Mouse (Mus musculus) hindbrain, embryonic 12.5 days (tissue): ENCODE results near the gene Dmrtc2. TPM values are rescaled to one million over a fixed set of nuclear protein-coding genes. Genes with fewer than 3 reads are reported as not detected.
A peak's percentile ranks its signal among the peaks of the same experiment; 100 is the strongest.

Experiments used
- ATAC-seq: fragments of 200-750 bp; cut with Nextera tagmentation; 2 replicates; pipeline ENCODE4 v1.8.0; 2017; ENCODE audit warnings: moderate TSS enrichment; ENCODE audit not compliant: low FRiP score
- H3K27ac ChIP-seq: fragments of 300-500 bp; sonication (generic); 2 replicates; pipeline ENCODE4 v1.5.1; 2016; ENCODE audit warnings: mild to moderate bottlenecking
- H3K27me3 ChIP-seq: fragments of 300-500 bp; sonication (generic); 2 replicates; pipeline ENCODE4 v1.6.1; 2016; ENCODE audit warnings: mild to moderate bottlenecking
- H3K36me3 ChIP-seq: fragments of 300-500 bp; sonication (generic); 2 replicates; pipeline ENCODE4 v1.6.1; 2016; ENCODE audit warnings: mild to moderate bottlenecking
- H3K4me1 ChIP-seq: fragments of 300-500 bp; sonication (generic); 2 replicates; pipeline ENCODE4 v1.6.1; 2016
- H3K4me2 ChIP-seq: fragments of 300-500 bp; sonication (generic); replicated peaks from 2 replicates; pipeline ENCODE4 v1.6.1; 2016; ENCODE audit warnings: mild to moderate bottlenecking
- H3K4me3 ChIP-seq: fragments of 300-500 bp; sonication (generic); 2 replicates; pipeline ENCODE4 v1.5.1; 2016; ENCODE audit warnings: mild to moderate bottlenecking
- H3K9ac ChIP-seq: fragments of 300-500 bp; sonication (generic); 2 replicates; pipeline ENCODE4 v1.6.1; 2016; ENCODE audit warnings: mild to moderate bottlenecking, moderate library complexity
- H3K9me3 ChIP-seq: fragments of 300-500 bp; sonication (generic); replicated peaks from 2 replicates; pipeline ENCODE4 v1.6.1; 2016; ENCODE audit warnings: mild to moderate bottlenecking
- WGBS: fragments of 180-500 bp; shearing (Covaris S2); methylation state at CpG from one replicate; pipeline ENCODE4 v1.1.7; 2016; 5-methylcytosine and 5-hydroxymethylcytosine counted together
- polyA plus RNA-seq: library from polyadenylated mRNA; unstranded; fragments of >200 nt; fragmentation: Nextera tagmentation; extraction: Ambion mirVana; gene quantifications from 2 replicates; pipeline ENCODE4 v1.2.1, GENCODE M21; 2016

Gene Dmrtc2
- polyA plus RNA-seq, 1 experiment from 2014 or later, result not detected

DNA sequence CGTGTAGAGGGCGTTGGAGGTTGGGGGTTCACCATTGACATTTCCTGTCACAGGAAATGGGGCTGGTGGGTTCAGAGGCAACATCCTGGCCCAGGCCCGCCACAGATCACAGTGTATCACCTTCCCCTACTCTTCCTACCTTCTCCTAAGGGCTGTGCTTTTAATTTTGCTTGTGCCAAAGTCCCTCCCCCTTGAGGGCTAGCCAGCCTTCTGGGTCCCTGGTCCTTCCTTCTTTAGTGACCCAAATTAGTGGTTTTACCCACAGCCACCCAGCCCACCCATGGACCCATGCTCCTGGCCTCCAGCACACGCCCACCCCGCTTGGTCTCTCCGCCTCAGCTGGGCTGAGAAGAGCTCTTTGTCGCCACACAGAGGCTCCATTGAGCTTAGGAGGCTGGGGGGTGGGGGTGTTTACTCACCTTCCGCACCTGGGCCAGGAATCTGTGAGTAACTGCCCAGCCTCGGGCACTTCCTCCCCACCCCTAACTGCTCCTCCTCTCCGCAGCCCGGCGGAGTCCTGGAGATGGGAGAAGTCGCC lies 37.4 kb downstream of the Dmrtc2 start:
- H3K27me3 ChIP-seq, result no peaks in the 10 kb centered on the region
- H3K4me1 ChIP-seq, result peaks cover 33% of the 10 kb centered on the region
- no peaks in the 10 kb centered on the region for H3K9me3 ChIP-seq
- peak overlapping the region; percentile 17; the same call in 1 of the 2 replicates for H3K4me2 ChIP-seq
- ATAC-seq, result no peak
- peak overlapping the region; percentile 10; the same call in 1 of the 2 replicates for H3K9ac ChIP-seq
- no peak overlapping the region for H3K4me3 ChIP-seq
- 32% methylated on average over 13 of the region's 13 CpGs for WGBS
- no peak overlapping the region for H3K27ac ChIP-seq
- peaks cover 33% of the 10 kb centered on the region for H3K36me3 ChIP-seq

- H3K4me2 ChIP-seq, result no peak overlapping the region
- no peak overlapping the region for H3K9ac ChIP-seq
- no peak for ATAC-seq
- peaks cover 2% of the 10 kb centered on the region for H3K4me1 ChIP-seq
- no peak overlapping the region for H3K4me3 ChIP-seq
- no peaks in the 10 kb centered on the region for H3K27me3 ChIP-seq
- WGBS, result 97% methylated on average over 14 of the region's 14 CpGs
- peaks cover 57% of the 10 kb centered on the region for H3K36me3 ChIP-seq
- no peak overlapping the region for H3K27ac ChIP-seq
- no peaks in the 10 kb centered on the region for H3K9me3 ChIP-seq
These were observed 42.6 kb downstream of the Dmrtc2 start for GRCm38 (mm10) chr7:24912480-24912879.

GRCm38 (mm10) chr7:24918763-24919323 lies 49.0 kb downstream of the Dmrtc2 start:
- Histone ChIP-seq H3K9ac (no peak overlapping the region), H3K4me1 (no peaks in the 10 kb centered on the region), H3K4me2 (no peak overlapping the region), H3K4me3 (no peak overlapping the region), H3K36me3 (peaks cover 65% of the 10 kb centered on the region), H3K9me3 (no peaks in the 10 kb centered on the region), H3K27ac (no peak overlapping the region), H3K27me3 (no peaks in the 10 kb centered on the region)
- 0 out of 2 replicates have a peak, but pooled peaks have one; percentile 17 for ATAC-seq
- 92% methylated on average over 20 of the region's 20 CpGs for WGBS

DNA sequence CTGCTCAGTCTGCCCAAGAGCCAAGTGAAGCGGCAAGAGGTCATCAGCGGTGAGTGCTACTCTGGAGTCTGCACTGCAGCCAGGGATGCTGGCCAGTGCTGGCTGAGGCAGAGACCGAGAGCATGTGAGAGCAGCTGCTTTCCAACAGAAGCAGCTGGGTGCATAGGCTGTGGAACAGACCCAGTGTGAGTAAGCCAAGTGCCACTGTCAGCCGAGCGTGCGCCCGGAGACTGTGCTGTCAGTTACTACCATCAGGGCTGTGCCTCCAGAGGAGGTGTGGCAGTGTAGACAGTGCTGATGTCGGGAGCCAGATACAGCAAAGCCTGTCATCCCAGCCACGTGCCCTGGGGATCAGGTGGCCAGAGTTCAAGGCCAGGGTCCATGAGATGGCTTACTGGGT lies 49.9 kb downstream of the Dmrtc2 start:
- Histone ChIP-seq H3K4me3 (no peak overlapping the region), H3K36me3 (peaks cover 74% of the 10 kb centered on the region), H3K27ac (no peak overlapping the region), H3K9ac (no peak overlapping the region), H3K4me2 (no peak overlapping the region), H3K4me1 (no peaks in the 10 kb centered on the region), H3K9me3 (no peaks in the 10 kb centered on the region), H3K27me3 (no peaks in the 10 kb centered on the region)
- whole genome bisulfite sequencing, result 85% methylated on average over 9 of the region's 9 CpGs
- ATAC-seq, result no peak

Other genes with a start within 250 kb of the Dmrtc2 start
- gene Lypd3, start 233.5 kb upstream of the Dmrtc2 start, polyA plus RNA-seq, result 1.3 and 1.5 TPM in 2 replicates
- gene Tex101, start 193.4 kb upstream of the Dmrtc2 start, polyA plus RNA-seq, result not detected in 2 replicates
- gene BC049730, start 160.8 kb upstream of the Dmrtc2 start, polyA plus RNA-seq, result not detected in 2 replicates
- not detected in 2 replicates for gene Gm4763, start 143.1 kb upstream of the Dmrtc2 start, polyA plus RNA-seq
- 0.23 and 0.39 TPM in 2 replicates for gene Cd177, start 109.7 kb upstream of the Dmrtc2 start, polyA plus RNA-seq
- gene Ceacam10, start 92.9 kb upstream of the Dmrtc2 start, polyA plus RNA-seq, result not detected in 2 replicates
- 28.6 and 37.8 TPM in 2 replicates for gene Gm9844, start 7.8 kb upstream of the Dmrtc2 start, polyA plus RNA-seq
- gene Lypd4, start 116 bp upstream of the Dmrtc2 start, polyA plus RNA-seq, result not detected in 2 replicates
- gene Rps19, start 14.3 kb downstream of the Dmrtc2 start, polyA plus RNA-seq, result 1,212 and 1,459 TPM in 2 replicates
- gene Cd79a, start 27.3 kb downstream of the Dmrtc2 start, polyA plus RNA-seq, result 0.23 and 0.36 TPM in 2 replicates
- gene Arhgef1, start 32.9 kb downstream of the Dmrtc2 start, polyA plus RNA-seq, result 91.2 and 91.8 TPM in 2 replicates
- 9.4 and 13.8 TPM in 2 replicates for gene Gm4881, start 74.4 kb downstream of the Dmrtc2 start, polyA plus RNA-seq
- 122 and 138 TPM in 2 replicates for gene Rabac1, start 102.7 kb downstream of the Dmrtc2 start, polyA plus RNA-seq
- 110 and 121 TPM in 2 replicates for gene Atp1a3, start 135.9 kb downstream of the Dmrtc2 start, polyA plus RNA-seq
- 16.5 and 17.1 TPM in 2 replicates for gene Grik5, start 202.3 kb downstream of the Dmrtc2 start, polyA plus RNA-seq
- gene Zfp574, start 202.5 kb downstream of the Dmrtc2 start, polyA plus RNA-seq, result 39.8 and 40.8 TPM in 2 replicates